Mouse (Mus musculus) brain, embryonic 18.5 days (tissue): Measurements from ENCODE around the gene Rhbdf1.

ENCODE experiments used
- DNase-seq: peaks from one replicate; pipeline ENCODE4 v3.0.0-alpha.2; 2012; ENCODE audit warnings: low read depth, low spot score

The Rhbdf1 gene

DNA sequence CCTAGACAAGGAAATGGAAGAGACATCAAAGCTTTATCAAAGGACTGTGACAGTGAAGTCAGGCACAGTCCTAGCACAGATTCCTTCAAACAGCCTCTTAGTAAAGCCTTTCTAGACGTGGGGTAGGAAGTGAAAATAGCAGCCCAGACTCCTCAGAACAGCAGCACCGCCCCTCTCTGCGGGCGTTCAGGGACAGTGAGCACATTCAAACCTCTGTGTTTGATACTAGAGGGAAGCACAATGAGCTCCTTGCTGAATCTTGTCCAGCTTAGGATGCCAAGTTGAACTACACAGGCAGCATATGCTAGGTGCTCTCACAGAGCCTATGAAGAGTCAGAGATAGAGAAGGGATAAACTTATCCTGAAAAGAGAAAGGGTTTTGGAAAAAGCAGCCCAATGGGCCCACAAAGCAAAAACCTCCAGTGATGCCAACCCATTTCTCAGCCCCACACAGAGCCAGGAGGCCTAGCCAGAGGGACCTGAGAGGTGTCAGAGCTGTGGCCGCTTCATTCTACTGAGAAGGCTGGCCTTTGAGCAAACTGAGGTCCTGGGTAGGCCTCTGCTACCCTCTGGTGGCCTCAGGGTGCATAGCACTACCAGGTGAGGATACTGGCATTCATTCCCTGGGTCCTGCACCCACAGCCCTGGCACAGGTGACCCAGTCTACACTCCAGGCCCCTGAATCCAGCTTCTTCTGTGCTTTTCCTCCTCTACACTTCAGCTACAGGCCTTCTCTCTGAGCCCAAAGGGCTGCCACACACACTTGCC, 16.2 kb upstream of the Rhbdf1 start:
- DNase-seq: no peak

DNA sequence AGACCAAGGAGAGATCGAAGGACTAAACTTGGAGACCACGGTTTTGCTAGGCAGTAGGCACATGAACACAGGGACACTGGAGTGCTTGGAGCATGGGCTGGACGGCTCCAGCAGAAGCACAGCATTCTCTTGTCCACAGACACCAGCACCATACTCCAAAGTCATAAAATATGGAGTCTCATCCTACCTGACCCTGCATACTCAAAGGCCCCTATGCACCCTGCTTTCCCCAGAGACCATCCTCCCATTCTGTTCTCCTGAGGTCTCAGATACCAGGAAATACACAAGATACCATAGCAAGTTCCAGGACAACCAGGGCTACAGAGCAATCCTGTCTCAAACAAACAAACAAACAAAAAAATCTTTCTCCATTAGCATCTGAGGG, 15.3 kb upstream of the Rhbdf1 start:
- DNase-seq: no peak

DNA sequence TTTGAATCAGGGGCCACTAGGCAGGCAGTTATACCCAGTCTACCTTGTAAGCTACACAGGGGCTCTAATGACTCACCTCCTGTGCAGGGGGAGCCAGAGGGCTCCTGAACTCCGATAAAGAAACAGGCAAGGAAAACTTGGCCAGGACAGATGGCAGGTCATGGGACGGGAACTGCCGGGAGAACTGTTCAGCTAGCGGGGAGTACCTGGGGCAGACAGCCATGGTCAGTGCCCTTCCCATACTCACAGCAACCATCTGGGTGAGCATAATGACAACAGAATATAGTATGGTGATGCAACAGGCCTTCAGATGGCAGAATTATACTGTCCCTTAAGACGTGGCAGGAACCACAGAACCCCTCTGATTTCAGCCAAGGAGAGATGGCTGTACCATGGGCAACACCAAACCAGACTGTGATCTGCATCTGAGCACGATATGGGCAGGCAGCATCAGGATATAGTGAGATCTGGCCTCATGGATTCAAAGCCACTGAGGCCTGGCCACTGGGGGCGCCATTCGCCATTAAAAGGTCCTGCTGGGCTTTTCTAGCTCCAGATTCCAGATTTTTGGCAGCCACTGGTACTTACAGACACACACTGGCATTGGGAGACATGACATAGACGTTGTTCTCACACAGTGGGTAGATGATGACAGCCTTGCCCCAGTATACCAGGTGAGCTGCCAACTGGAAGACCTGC, 14.8 kb upstream of the Rhbdf1 start:
- DNase-seq: no peak

DNA sequence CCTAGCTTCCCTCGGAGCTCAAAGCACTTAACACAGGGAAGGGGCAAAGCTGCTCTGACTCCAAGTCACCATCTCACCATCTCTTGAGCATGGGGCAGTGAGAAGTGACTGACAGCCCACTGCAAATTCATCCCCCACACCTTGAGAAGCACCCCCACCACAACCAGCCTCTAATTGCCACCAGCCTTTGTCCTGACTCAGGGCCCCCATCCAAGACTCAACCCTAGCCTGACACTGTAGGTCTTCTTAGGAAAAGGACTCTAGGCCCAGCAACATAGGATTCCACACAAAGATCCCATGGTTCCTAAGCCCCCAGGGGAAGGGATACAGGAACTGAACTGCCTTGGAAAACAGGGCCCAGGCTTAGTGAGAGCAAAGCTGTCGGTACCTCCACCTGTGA, 14.0 kb upstream of the Rhbdf1 start:
- DNase-seq: no peak

DNA sequence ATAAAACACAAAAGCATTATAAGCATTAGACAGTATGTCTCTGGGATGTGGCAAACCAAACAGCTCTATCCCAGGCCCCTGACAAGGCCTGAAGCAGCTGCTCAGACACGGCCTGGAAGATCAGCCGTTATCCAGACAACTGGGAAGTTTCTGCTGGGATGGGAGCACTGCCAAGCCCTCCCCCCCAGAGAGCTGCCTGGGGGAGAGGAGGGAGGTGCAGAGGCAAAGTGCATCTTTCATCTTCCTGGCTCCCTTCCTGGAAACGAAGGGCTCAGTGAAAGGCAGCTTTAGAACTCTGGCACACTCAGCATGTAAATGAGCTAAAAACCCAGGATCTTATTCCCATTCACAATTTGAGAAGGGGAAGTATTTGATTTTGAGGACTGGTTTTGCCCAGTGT, 13.5 kb upstream of the Rhbdf1 start:
- DNase-seq: peak; percentile 80

DNA sequence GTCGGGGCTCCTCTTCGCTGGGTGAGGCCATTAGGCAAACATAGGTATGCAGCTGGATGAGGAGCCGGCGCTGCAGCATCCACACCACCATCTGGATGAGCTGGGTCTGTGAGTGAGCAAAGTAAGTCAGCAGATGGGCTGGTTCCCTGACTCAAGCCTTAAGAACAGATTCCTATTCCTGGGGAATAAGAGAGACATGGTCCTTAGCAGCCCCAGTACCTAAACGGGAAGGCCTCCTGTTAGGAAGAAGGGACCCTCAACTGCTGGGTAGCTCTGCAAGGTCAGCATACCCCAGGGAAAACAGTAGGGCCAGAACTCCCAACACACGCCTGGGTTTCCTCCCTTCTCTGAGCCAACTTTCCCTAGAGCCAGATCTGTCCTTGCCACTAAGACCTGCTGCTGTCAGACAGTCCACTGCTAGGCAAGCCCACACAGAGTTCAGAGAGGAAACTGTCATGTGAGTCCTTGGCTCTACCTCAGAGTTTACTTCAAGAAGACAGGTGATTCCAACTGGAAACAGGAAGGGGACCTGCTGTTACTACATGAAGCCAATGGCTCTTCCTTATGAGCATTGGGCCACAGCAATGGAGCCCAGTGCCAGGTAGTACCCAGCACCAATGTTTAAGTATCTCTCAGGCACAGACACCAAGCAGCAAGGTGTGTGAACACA, 12.9 kb upstream of the Rhbdf1 start:
- no peak for DNase-seq

DNA sequence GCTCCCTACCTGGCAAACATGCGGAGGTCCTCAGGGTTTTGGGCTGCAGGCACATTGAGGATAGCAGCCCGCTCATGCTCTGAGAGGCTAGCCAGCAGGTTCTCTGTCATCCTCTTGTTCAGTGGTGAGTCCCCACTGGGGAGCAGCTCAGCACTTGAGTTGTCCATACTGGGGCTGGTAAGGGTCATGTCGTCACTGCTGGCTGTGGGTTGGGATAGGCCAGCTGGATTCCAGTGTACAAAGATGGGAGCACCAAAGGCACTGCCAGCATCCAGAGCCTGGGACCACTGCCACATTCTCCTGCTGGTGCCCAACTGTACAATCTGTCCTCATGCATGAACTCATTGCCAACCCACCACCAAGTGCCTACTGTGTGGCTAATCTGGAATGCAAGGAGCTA, 11.8 kb upstream of the Rhbdf1 start:
- DNase-seq: no peak

DNA sequence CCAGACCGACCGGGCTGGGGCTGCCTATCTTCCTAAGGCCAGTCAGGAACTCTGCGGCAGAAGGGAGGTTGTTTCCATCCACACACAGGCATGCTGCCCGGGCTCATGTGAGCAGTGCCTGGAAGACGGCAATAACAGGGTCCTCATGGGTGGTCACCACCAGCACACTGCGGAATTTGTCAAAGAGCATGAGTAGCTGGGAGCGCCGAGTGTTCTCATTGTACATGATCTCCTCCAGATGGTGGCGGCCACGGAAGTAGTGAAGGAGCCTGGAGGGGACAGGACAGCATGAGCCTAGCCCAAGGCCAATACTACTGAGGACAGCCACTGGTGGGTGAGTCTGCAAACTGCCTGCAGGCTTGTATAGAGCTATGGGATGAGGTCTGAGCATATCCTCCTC, 10.7 kb upstream of the Rhbdf1 start:
- no peak for DNase-seq

DNA sequence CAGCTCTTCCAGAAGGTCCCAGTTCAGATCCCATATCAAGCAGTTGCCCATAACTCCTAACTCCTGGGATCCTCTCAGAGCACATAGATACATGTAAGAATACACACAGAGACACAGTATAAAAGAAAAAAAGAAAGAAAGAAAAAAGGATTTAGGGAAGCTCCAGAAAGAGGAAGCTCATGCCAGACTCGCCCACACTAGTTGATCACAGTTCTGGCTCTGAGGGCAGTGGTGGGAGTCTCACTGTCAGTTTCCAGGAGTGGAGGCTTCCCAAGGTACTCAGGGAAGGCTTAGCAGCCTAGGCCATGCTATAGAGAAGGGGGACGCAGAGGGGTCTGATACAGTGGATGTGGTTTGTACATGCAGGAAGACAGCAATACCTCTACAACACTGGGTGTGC, 9.0 kb upstream of the Rhbdf1 start:
- DNase-seq: no peak

DNA sequence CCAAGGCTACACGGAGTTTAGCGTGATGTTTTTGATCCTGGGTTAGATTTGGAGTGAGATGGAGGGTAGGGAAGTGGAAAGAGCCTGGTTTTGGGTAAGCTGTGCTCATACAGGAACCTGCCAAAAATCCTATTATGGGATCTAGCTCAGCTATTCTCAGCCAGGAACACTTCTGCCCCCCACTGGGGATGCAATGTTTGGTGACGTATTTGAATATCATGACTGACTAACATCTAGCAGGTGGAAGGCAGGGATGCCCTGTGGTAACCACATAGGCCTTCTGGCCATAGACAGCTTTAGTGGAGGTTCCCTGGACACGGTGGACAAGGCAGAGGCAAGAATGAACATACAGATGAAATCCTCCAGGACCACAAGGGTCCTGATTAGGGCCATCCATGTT, 8.1 kb upstream of the Rhbdf1 start:
- DNase-seq: no peak

DNA sequence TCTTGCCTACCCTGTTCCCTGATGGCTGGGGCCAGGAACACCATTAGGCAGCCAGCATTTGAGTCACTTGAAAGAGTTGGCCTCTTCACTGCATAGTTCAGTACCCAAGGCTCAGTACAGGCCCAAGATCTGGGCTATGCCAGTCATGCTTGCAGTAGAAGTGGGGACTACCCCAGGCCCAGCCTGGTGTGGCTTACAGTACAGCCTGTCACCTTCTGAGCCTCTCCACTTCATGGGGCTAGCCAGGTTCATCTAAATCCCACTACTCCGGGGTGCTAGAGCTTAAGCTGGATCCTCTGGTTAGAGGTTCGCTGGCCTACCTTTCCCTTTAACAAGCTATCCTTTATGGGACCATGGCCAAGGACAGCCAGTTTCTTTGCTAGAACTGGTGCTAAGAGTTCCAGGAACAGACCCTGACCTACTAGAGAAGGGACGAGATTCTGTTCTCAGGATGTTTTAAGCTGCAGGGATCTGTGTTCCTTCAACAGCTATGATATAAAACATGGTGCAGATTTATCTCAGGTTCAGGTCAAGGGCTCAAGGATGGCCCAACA, 6.3 kb upstream of the Rhbdf1 start:
- no peak for DNase-seq

DNA sequence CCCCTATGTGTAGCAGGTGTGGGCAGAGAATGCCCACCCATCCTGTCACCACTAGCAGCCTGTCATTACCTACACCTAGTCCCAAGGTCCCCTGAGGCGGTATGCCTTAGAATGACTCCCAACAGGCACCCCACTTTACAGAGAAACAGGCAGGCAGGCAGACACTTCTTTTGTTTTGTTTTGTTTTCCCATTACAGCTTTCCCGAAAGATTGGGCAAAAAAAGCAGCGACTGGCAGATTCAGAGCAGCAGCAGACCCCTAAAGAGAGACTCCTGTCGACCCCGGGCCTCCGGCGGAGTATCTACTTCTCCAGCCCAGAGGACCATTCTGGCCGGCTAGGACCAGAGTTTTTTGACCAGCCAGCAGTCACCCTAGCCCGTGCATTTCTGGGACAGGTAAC, 5.5 kb upstream of the Rhbdf1 start:
- DNase-seq: no peak

DNA sequence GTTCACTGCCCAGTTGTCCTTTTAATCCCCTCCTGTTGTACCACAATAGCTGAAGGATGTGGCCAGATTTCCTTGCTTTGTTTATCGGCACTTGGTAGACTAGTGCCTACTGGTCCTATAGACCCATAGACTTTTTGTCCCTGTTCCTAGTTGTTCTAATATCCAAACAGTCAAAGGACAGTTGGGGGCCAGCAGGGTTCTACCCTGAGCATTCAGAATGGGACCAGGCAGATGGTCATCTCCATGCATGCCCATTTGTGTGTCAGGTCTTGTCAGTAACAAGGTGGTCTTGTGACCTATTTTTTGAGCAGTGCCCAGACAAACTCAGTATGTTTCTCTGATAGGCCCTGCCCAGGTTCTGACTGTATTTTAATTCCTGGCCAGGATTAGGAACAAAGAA, 4.9 kb upstream of the Rhbdf1 start:
- DNase-seq: no peak

DNA sequence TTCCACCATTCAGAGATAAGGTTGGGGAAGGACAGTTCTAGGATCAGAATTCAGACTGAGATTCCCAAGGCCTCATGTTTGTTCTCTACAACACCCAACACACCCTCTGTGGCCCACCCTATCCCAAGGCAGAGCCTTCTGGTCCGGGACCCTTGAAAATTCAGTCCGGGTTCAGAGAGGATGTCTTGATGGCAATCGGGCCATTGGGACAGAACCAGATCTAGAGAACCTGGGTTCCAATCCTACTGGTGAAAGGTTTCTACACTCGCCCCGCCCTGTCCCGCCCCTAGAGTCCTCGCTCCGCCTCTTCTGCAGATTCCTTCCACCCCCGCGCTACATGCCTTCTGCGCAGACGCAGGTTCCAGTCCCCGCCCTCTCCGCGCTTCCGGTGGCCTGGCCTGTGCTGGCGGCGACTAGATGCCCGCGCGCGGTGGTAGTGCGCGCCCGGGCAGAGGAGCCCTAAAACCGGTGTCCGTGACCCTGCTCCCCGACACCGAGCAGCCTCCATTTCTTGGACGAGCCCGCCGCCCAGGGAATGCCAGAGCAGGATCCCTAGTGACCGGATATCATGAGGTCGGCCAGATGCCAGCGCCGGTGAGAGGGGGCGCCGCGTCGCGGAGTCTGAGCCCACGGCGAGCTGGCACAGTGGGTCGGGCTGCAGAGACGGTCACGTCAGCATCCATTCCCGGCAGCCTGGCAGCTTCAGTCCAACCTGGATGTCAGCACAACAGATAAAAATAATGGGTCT, 4.2 kb upstream of the Rhbdf1 start, which contains the start of gene Mpg:
TSS of gene Mpg (plus strand) at position 382 of the 748 bp plus-strand sequence.
- DNase-seq: peak; percentile 71

DNA sequence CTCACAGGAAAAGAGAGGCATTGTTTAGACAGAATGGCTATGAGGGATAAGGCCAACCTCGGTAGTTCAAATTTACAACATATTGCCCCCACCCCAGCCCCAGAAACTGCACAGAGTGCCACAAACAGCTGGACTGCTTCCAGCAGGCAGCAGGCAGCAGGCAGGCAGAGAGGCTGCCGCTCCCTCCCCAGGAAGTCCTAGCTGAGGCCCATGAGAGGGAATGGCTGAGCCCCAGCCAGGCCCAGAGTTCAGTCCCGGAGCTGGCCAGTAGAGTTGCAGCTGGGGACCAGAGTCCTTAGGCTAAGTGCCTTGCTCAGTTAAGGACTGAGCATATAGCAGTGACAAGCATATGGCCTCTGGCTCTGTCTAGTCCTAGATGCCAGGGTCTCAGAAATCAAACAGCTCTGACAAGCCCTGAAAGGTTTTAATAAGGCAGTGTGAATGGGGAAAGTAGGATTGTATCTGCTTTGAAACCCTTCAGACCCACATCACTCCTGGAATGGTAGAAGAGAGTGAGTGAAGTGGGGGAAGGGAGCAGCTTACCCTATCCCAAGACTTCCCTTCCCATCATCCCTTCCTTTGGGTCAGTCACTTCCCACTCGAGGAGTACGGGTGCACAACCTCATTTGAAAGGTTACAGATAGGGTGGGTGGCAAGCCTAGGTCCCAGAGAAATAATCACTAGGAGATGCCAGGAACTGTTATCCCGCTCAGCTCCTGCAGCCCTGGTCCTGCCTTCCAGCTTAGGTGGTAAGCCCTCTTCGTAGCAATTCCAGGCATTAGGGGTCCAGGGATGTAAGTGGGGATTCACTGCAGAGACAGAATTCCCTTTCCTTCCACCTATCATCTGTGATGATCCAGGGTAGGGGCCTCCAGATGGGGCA, 3.4 kb upstream of the Rhbdf1 start:
- no peak for DNase-seq

DNA sequence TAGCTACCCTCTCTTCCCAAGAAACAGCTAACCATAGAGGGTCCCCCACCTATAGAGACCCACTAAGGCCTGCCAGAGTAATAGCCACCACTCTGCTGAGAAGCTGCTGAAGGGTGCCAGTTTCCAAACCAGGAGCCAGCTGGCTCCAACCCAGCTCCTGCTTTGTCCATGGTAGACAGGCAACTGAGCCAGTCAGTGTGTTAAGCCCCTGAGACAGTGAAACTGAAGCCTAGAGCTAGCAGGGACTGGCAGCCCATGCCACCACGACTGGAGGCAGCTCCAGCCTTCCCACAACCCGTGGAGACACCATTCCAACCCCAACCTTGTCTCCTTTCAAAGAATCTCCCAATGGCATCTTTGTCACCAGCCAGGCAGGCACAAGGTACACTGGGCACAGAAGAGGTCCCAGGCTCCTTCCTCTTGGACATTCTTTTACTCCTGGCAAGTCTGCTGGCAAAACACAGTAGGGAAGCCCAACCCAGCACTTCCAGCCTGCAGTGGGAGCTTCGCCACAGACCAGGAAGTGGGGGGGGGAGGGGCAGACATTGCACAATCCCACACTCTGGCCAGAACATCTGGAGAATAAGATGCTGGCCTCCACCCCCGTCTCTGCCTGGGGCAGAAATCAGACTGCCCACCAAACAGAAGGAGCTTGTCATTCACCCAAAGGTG, 2.5 kb upstream of the Rhbdf1 start:
- no peak for DNase-seq

DNA sequence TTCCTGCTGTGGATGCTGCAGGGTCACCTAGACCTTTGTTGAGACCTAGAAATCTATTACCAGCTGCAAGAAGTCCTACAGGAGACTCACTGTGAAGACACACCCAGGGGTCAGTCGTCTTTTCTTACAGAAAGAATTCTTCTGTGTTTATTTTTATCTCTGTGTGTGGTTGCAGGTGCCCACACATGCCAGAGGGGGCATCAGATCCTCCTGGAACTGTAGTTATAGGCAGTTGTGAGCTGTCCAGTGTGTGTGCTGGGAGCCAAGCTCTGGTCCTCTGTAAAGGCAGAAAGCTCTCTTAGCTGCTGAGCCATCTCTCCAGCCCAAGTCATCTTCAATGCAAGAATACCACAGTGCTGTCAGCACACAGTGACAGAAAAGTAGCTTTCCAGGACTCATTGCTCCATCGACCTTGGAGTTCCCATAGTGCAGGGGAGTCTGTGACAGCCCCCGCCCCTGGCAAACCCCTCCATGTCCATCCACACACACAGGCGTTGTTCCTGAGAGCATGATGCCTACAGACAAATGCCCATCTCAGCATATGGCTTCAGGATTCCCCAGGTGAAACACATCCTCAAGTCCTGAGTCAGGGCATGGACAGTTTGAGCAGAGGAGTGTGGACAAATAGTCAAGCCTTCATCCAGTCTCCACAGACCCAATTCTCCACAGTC, 1.3 kb upstream of the Rhbdf1 start:
- no peak for DNase-seq

DNA sequence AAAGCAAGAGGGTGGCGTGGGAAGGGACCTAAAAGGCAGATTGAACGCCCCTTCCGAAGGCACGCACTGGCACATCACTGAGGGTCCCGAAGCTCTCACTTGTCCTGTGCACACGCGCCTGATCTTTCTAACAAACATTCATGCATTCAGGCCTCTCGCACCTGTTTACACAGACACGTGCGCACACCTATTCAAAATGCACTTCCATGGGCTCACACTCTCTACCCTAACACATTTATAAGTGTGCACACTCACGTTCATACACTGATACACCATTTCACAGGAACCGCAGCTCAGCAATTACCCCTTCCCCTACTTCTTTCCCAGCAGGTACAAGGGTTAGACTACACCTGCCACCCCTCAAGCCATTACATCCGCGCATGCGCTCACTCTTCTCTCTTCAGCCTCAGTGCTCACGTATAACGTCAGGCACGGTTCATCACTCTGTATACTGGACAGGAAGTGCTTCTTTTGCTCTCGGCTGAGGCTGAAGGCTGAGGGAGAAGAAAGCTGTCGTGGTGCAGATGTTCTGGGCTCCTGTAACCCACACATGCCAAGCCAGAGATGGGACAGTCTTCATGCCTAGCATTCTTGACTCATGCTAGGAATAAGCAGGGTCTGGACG, 582 bp upstream of the Rhbdf1 start:
- no peak for DNase-seq
